Mouse (Mus musculus): ENCODE measurements around the gene Tgm5.

GRCm38 (mm10) chr2:121003586-121003985 is 82.1 kb downstream of the Tgm5 start:
- TF ChIP-seq GATA1 (IDR thresholded peaks at IDR 0.05; ENCODE audit: borderline replicate concordance, low read length): no peak
- no peak for TF ChIP-seq CTCF (IDR thresholded peaks at IDR 0.05; ENCODE audit: low read depth, low read length)
- no peak for TF ChIP-seq GATA2 (IDR thresholded peaks at IDR 0.05; ENCODE audit: borderline replicate concordance, low read depth, low read length)
- TF ChIP-seq TAL1 (conservative IDR thresholded peaks at IDR 0.05; ENCODE audit: low read depth, low read length): no peak

Data from G1E (cell line).